Mouse (Mus musculus): ENCODE data around the gene Rbfox3. TPM values are rescaled to one million over a fixed set of nuclear protein-coding genes. Genes with fewer than 3 reads are reported as not detected.

Gene Rbfox3
- polyA plus RNA-seq, 1 experiment, result not detected

DNA sequence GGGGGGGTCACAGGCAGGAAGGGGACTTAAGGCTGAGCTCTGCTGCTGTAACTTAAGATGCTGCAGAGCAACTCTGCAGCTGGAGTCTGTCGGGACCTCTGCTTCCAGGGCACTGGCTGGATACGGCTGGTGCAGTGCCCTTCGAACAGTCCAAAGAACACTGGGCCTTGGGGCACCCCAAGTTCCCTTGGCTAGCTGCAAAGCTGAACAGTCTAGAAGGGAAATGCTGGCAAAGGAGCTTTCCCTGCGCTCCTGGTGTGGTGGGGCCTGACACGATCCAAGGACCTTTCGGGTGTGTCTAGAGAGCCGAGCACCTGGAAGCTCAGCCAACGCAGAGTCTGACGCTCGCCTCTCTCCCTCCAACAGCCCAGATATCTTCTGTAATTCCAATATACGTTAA, 12.8 kb downstream of the Rbfox3 start:
- H3K36me3 ChIP-seq (ENCODE audit: control insufficient read depth, insufficient read depth), result no peaks in the 10 kb centered on the region
- no peak overlapping the region for H3ac ChIP-seq (ENCODE audit: control insufficient read depth, insufficient read length)
- no peaks in the 10 kb centered on the region for H3K79me2 ChIP-seq (ENCODE audit: control insufficient read depth, insufficient read depth)
- H3K4me3 ChIP-seq, result no peak overlapping the region
- peaks cover 86% of the 10 kb centered on the region for H3K27me3 ChIP-seq (ENCODE audit: control insufficient read depth, insufficient read depth, insufficient read length)
- no peak overlapping the region for H3K4me2 ChIP-seq (ENCODE audit: low read depth)
- no peak for TF ChIP-seq SRF (IDR thresholded peaks at IDR 0.05; ENCODE audit: control insufficient read depth, insufficient read length, low read depth)
- no peak for TF ChIP-seq REST (IDR thresholded peaks at IDR 0.05; ENCODE audit: insufficient read depth, insufficient read length)
- TF ChIP-seq POLR2A (IDR thresholded peaks at IDR 0.05; ENCODE audit: insufficient read length, low read depth), result no peak
- no peak for TF ChIP-seq USF1 (IDR thresholded peaks at IDR 0.05; ENCODE audit: low read depth)
- no peak for TF ChIP-seq E2F4 (IDR thresholded peaks at IDR 0.05; ENCODE audit: insufficient read depth)
- no peak for TF ChIP-seq MAX (IDR thresholded peaks at IDR 0.05; ENCODE audit: low read depth)
- TF ChIP-seq TCF12 (IDR thresholded peaks at IDR 0.05; ENCODE audit: insufficient read depth, poor library complexity, severe bottlenecking), result no peak
- no peak for TF ChIP-seq CEBPB (IDR thresholded peaks at IDR 0.05; ENCODE audit: insufficient read depth, poor library complexity, severe bottlenecking)
- no peak for TF ChIP-seq TCF3 (IDR thresholded peaks at IDR 0.05; ENCODE audit: insufficient read length, low read depth)
- no peak for TF ChIP-seq POLR2AphosphoS2 (IDR thresholded peaks at IDR 0.05; ENCODE audit: insufficient read length, low read depth)
- no peak for TF ChIP-seq MYOG (IDR thresholded peaks at IDR 0.05; ENCODE audit: control insufficient read depth in 1 of 3, insufficient read depth in 1 of 3, insufficient read length in 2 of 3, low read depth in 2 of 3)

DNA sequence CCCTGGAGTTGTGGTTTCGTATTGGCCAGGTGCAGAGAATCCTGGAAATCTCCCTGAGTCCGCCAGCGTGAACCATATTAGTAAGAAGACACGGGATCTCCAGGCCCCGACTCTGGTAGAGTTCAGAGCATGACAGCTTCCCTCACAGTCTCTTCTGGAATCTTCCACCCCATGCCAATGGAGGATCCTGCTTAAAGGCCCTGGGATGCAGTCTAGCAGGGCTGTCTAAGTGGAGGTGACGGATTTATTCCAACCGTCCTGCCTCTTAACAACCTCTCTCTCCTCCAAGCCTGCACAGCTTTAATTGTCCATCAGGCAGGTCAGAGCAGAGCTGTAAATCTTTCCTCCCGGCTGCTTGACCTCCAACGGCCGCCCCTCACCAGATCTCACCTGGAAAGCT, 13.2 kb downstream of the Rbfox3 start:
- Histone ChIP-seq H3ac (ENCODE audit: control insufficient read depth, insufficient read length) (no peak overlapping the region), H3K4me3 (no peak overlapping the region), H3K36me3 (ENCODE audit: control insufficient read depth, insufficient read depth) (no peaks in the 10 kb centered on the region), H3K4me2 (ENCODE audit: low read depth) (no peak overlapping the region), H3K27me3 (ENCODE audit: control insufficient read depth, insufficient read depth, insufficient read length) (peaks cover 81% of the 10 kb centered on the region), H3K79me2 (ENCODE audit: control insufficient read depth, insufficient read depth) (no peaks in the 10 kb centered on the region)
- no peak for TF ChIP-seq E2F4 (IDR thresholded peaks at IDR 0.05; ENCODE audit: insufficient read depth)
- no peak for TF ChIP-seq MAX (IDR thresholded peaks at IDR 0.05; ENCODE audit: low read depth)
- TF ChIP-seq CEBPB (IDR thresholded peaks at IDR 0.05; ENCODE audit: insufficient read depth, poor library complexity, severe bottlenecking), result no peak
- TF ChIP-seq SRF (IDR thresholded peaks at IDR 0.05; ENCODE audit: control insufficient read depth, insufficient read length, low read depth), result no peak
- no peak for TF ChIP-seq TCF12 (IDR thresholded peaks at IDR 0.05; ENCODE audit: insufficient read depth, poor library complexity, severe bottlenecking)
- TF ChIP-seq TCF3 (IDR thresholded peaks at IDR 0.05; ENCODE audit: insufficient read length, low read depth), result no peak
- TF ChIP-seq MYOD1 (IDR thresholded peaks at IDR 0.05; ENCODE audit: control insufficient read depth in 1 of 3, insufficient read length in 2 of 3, low read depth in 2 of 3), result no peak
- no peak for TF ChIP-seq MYOG (IDR thresholded peaks at IDR 0.05; ENCODE audit: control insufficient read depth in 1 of 3, insufficient read depth in 1 of 3, insufficient read length in 2 of 3, low read depth in 2 of 3)
- TF ChIP-seq USF1 (IDR thresholded peaks at IDR 0.05; ENCODE audit: low read depth), result no peak
- TF ChIP-seq REST (IDR thresholded peaks at IDR 0.05; ENCODE audit: insufficient read depth, insufficient read length), result no peak
- no peak for TF ChIP-seq POLR2AphosphoS2 (IDR thresholded peaks at IDR 0.05; ENCODE audit: insufficient read length, low read depth)
- no peak for TF ChIP-seq POLR2A (IDR thresholded peaks at IDR 0.05; ENCODE audit: insufficient read length, low read depth)

- Histone ChIP-seq H3K4me2 (ENCODE audit: low read depth) (no peak overlapping the region), H3K27me3 (ENCODE audit: control insufficient read depth, insufficient read depth, insufficient read length) (peaks cover 73% of the 10 kb centered on the region), H3K79me2 (ENCODE audit: control insufficient read depth, insufficient read depth) (no peaks in the 10 kb centered on the region), H3ac (ENCODE audit: control insufficient read depth, insufficient read length) (no peak overlapping the region), H3K36me3 (ENCODE audit: control insufficient read depth, insufficient read depth) (no peaks in the 10 kb centered on the region), H3K4me3 (no peak overlapping the region)
- TF ChIP-seq E2F4 (IDR thresholded peaks at IDR 0.05; ENCODE audit: insufficient read depth), result no peak
- TF ChIP-seq MYOD1 (IDR thresholded peaks at IDR 0.05; ENCODE audit: control insufficient read depth in 1 of 3, insufficient read length in 2 of 3, low read depth in 2 of 3), result no peak
- no peak for TF ChIP-seq POLR2A (IDR thresholded peaks at IDR 0.05; ENCODE audit: insufficient read length, low read depth)
- no peak for TF ChIP-seq CEBPB (IDR thresholded peaks at IDR 0.05; ENCODE audit: insufficient read depth, poor library complexity, severe bottlenecking)
- no peak for TF ChIP-seq TCF12 (IDR thresholded peaks at IDR 0.05; ENCODE audit: insufficient read depth, poor library complexity, severe bottlenecking)
- no peak for TF ChIP-seq TCF3 (IDR thresholded peaks at IDR 0.05; ENCODE audit: insufficient read length, low read depth)
- no peak for TF ChIP-seq MAX (IDR thresholded peaks at IDR 0.05; ENCODE audit: low read depth)
- no peak for TF ChIP-seq USF1 (IDR thresholded peaks at IDR 0.05; ENCODE audit: low read depth)
- TF ChIP-seq POLR2AphosphoS2 (IDR thresholded peaks at IDR 0.05; ENCODE audit: insufficient read length, low read depth), result no peak
- no peak for TF ChIP-seq SRF (IDR thresholded peaks at IDR 0.05; ENCODE audit: control insufficient read depth, insufficient read length, low read depth)
- no peak for TF ChIP-seq REST (IDR thresholded peaks at IDR 0.05; ENCODE audit: insufficient read depth, insufficient read length)
- no peak for TF ChIP-seq MYOG (IDR thresholded peaks at IDR 0.05; ENCODE audit: control insufficient read depth in 1 of 3, insufficient read depth in 1 of 3, insufficient read length in 2 of 3, low read depth in 2 of 3)
Observed at GRCm38 (mm10) chr11:118897114-118897841, 14.1 kb downstream of the Rbfox3 start.

DNA sequence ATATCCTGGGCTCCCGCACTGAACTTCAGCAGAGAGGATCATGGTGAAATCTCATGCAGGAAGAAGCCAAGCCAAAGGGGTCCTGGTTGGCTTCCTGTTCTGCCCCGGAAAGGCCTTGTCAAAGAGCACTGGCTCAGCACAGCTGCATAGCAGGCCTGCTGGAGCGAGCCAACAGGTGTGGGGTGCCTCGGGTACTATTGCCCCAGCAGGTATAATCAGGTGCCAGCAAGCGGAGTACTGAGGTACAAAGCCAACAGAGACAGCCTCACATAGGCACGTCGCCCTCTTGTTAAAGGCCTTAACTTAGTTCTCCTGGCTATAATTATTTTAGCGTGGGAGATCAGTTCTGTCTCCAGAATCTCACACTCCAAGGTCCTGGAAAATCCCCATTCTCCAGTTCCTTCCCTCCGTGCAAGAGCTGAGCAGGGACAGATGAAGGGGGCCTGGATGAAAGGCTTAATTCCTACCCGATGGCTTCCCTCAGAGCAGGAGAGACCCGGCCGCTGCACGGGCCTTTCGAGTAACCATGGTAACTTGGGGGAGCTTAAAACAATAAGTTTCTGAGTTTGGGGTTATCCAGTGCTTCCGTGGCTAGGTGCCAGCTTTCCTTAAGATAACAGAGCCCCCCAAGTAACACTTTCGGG, 15.2 kb downstream of the Rbfox3 start:
- Histone ChIP-seq H3K4me3 (no peak overlapping the region), H3K79me2 (ENCODE audit: control insufficient read depth, insufficient read depth) (no peaks in the 10 kb centered on the region), H3K36me3 (ENCODE audit: control insufficient read depth, insufficient read depth) (no peaks in the 10 kb centered on the region), H3ac (ENCODE audit: control insufficient read depth, insufficient read length) (no peak overlapping the region), H3K27me3 (ENCODE audit: control insufficient read depth, insufficient read depth, insufficient read length) (peaks cover 65% of the 10 kb centered on the region), H3K4me2 (ENCODE audit: low read depth) (no peak overlapping the region)
- no peak for TF ChIP-seq SRF (IDR thresholded peaks at IDR 0.05; ENCODE audit: control insufficient read depth, insufficient read length, low read depth)
- no peak for TF ChIP-seq REST (IDR thresholded peaks at IDR 0.05; ENCODE audit: insufficient read depth, insufficient read length)
- TF ChIP-seq MAX (IDR thresholded peaks at IDR 0.05; ENCODE audit: low read depth), result no peak
- no peak for TF ChIP-seq TCF3 (IDR thresholded peaks at IDR 0.05; ENCODE audit: insufficient read length, low read depth)
- no peak for TF ChIP-seq POLR2AphosphoS2 (IDR thresholded peaks at IDR 0.05; ENCODE audit: insufficient read length, low read depth)
- TF ChIP-seq POLR2A (IDR thresholded peaks at IDR 0.05; ENCODE audit: insufficient read length, low read depth), result no peak
- TF ChIP-seq MYOD1 (IDR thresholded peaks at IDR 0.05; ENCODE audit: control insufficient read depth in 1 of 3, insufficient read length in 2 of 3, low read depth in 2 of 3), result no peak
- TF ChIP-seq E2F4 (IDR thresholded peaks at IDR 0.05; ENCODE audit: insufficient read depth), result no peak
- TF ChIP-seq USF1 (IDR thresholded peaks at IDR 0.05; ENCODE audit: low read depth), result no peak
- TF ChIP-seq MYOG (IDR thresholded peaks at IDR 0.05; ENCODE audit: control insufficient read depth in 1 of 3, insufficient read depth in 1 of 3, insufficient read length in 2 of 3, low read depth in 2 of 3), result no peak
- no peak for TF ChIP-seq TCF12 (IDR thresholded peaks at IDR 0.05; ENCODE audit: insufficient read depth, poor library complexity, severe bottlenecking)
- TF ChIP-seq CEBPB (IDR thresholded peaks at IDR 0.05; ENCODE audit: insufficient read depth, poor library complexity, severe bottlenecking), result no peak

All from myocyte (in vitro differentiated cells).